Mouse (Mus musculus) urinary bladder, postnatal 36 days (tissue): Measurements from ENCODE around the gene Nkx6-1.

Experiments
- DNase-seq, 2 experiments: peaks; one replicate each; pipeline ENCODE4 v3.0.0; 2022; ENCODE audit warnings: low spot score in 2 of 2, mixed read lengths in 1 of 2

Nkx6-1 gene

GRCm38 (mm10) chr5:101659411-101659971, 5.3 kb downstream of the Nkx6-1 start:
- peak in 1 of 2 experiments; percentile 1 for DNase-seq

GRCm38 (mm10) chr5:101658984-101659290, 5.9 kb downstream of the Nkx6-1 start:
- DNase-seq = no peak

GRCm38 (mm10) chr5:101658188-101658983, 6.4 kb downstream of the Nkx6-1 start:
- no peak for DNase-seq

GRCm38 (mm10) chr5:101657698-101658097, 7.1 kb downstream of the Nkx6-1 start:
- DNase-seq = no peak

GRCm38 (mm10) chr5:101656107-101656506, 8.7 kb downstream of the Nkx6-1 start:
- DNase-seq = no peak

- DNase-seq = no peak
Measured at GRCm38 (mm10) chr5:101655418-101655817, 9.4 kb downstream of the Nkx6-1 start.

GRCm38 (mm10) chr5:101647726-101648686, 16.8 kb downstream of the Nkx6-1 start:
- DNase-seq = no peak

GRCm38 (mm10) chr5:101646961-101647575, 17.7 kb downstream of the Nkx6-1 start:
- no peak for DNase-seq

- no peak for DNase-seq
Measured at GRCm38 (mm10) chr5:101645071-101645470, 19.7 kb downstream of the Nkx6-1 start.

- no peak for DNase-seq
Measured at GRCm38 (mm10) chr5:101638101-101638500, 26.7 kb downstream of the Nkx6-1 start.
